Mouse (Mus musculus): ENCODE results near the gene Atp6v1e2.

DNA sequence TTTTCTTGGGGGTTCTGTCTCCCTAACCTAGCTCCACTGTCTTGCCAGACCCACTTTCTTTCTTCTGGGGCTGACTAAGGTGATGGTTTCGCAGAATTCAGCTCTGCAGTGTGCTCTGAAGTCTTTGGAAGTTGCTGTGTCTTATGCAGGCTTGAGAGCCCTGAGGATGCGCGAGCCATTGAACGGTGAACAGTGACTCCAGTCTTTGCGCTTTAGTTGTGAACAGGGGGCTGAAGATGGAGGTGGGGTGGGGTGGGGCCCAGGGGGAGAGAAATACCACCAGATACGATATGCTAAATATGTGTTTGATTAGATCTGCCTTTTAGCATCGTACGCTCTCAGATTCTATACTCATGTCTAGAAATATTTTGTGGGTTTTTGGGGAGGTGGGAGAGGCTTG lies 17.4 kb upstream of the Atp6v1e2 start:
- no peak for TF ChIP-seq GATA2 (IDR thresholded peaks at IDR 0.05; ENCODE audit: borderline replicate concordance, low read depth, low read length)
- TF ChIP-seq CTCF (IDR thresholded peaks at IDR 0.05; ENCODE audit: low read depth, low read length): no peak
- no peak for TF ChIP-seq POLR2AphosphoS5 (IDR thresholded peaks at IDR 0.05; ENCODE audit: insufficient replicate concordance, low read depth, low read length)
- no peak for TF ChIP-seq GATA1 (IDR thresholded peaks at IDR 0.05; ENCODE audit: borderline replicate concordance, low read length)

Measured in G1E (cell line).